Comparison of ENCODE assay signal across 9 mouse cellular contexts in the genomic region with DNA sequence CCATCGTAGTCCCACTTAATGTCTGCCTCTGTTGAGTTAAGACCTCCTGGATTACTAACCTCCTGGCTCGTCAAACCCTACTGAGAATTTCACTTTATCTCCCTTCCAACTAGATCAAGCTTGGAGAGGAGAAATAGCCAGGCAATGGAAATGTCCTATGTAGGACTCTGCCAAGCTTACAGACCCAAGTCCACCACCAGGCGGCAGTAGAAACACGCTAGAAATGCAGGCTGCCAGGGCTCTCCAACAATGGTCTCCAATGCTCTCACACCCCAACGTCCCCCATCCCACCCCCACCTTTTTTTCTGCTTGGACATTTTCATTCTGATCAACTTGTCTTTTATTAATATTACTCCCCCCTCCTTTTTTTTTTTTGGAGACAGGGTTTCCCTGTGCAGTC. TPM values are rescaled to one million over a fixed set of nuclear protein-coding genes. Genes with fewer than 3 reads are reported as not detected.
A peak's percentile ranks its signal among the peaks of the same experiment; 100 is the strongest.
DNase-seq lines count a peak whose midpoint lies in the region; ATAC-seq and TF ChIP-seq lines count a peak whose summit lies in the region.
"Had no signal": no experiment of that assay in that cellular context is flagged by ENCODE, and none has a peak within 500 bp of the region (broad histone marks: within the 10 kb centered on the region; RNA-seq: fewer than 3 reads in every experiment).

No protein-coding gene starts in this region.

- no peak overlapping the region for H3K27ac ChIP-seq in limb, embryonic 14.5 days (replicated peaks; ENCODE audit: low read depth, low read length)
- H3K27ac ChIP-seq in neural tube, embryonic 11.5 days (ENCODE audit: low read depth, low read length) = no peak overlapping the region

- H3K4me2 ChIP-seq in limb, embryonic 14.5 days (replicated peaks; ENCODE audit: low read depth, low read length, severe bottlenecking) = no peak overlapping the region
- no peak overlapping the region for H3K4me2 ChIP-seq in neural tube, embryonic 11.5 days (ENCODE audit: low read depth)

- intact Hi-C loops in gastrocnemius, postnatal 14 days (cut with DNase I; ENCODE audit: low total_unique reads) = no loop called here

- peak; percentile 88 to 89 for DNase-seq in B cell, adult 2 months
- DNase-seq in adrenal gland, adult (ENCODE audit: inconsistent age in 2 of 2, low spot score in 1 of 2) = peak; percentile 70 to 93
- DNase-seq in embryo, embryonic 10 days (ENCODE audit: low spot score) = peak; percentile 85
- peak; percentile 76 for DNase-seq in gastrocnemius, postnatal 14 days
- peak; percentile 46 to 83 for DNase-seq in kidney, adult 8-10 months
- DNase-seq in limb, embryonic 14.5 days (ENCODE audit: low spot score) = peak; percentile 74
- DNase-seq in neural tube, embryonic 11.5 days (ENCODE audit: low spot score) = peak; percentile 75
- DNase-seq in testis, postnatal 10 days (ENCODE audit: low spot score) = peak; percentile 90

- no peaks in the 10 kb centered on the region for H3K36me3 ChIP-seq in limb, embryonic 14.5 days (ENCODE audit: control insufficient read depth, insufficient read depth, low read length)
- H3K36me3 ChIP-seq in neural tube, embryonic 11.5 days (ENCODE audit: control insufficient read depth, insufficient read depth, low read length) = no peaks in the 10 kb centered on the region

- H3K4me1 ChIP-seq in limb, embryonic 14.5 days (ENCODE audit: control insufficient read depth, insufficient read depth, low read length) = no peaks in the 10 kb centered on the region
- no peaks in the 10 kb centered on the region for H3K4me1 ChIP-seq in neural tube, embryonic 11.5 days (ENCODE audit: control insufficient read depth, insufficient read depth, low read length)

- WGBS in limb, embryonic 14.5 days = 22% methylated on average over 5 of the region's 5 CpGs
- 23% methylated on average over 5 of the region's 5 CpGs for WGBS in neural tube, embryonic 11.5 days

- no peak for TF ChIP-seq POLR2A in limb, embryonic 14.5 days (IDR thresholded peaks at IDR 0.05; ENCODE audit: borderline replicate concordance, extremely low read depth, insufficient read depth, insufficient read length)

- no peak overlapping the region for H3K4me3 ChIP-seq in limb, embryonic 14.5 days (replicated peaks; ENCODE audit: low read length)
- no peak overlapping the region for H3K4me3 ChIP-seq in neural tube, embryonic 11.5 days (ENCODE audit: low read depth, low read length)
- H3K4me3 ChIP-seq: erythroblast, embryonic 14.5 days had no signal

- no peaks in the 10 kb centered on the region for H3K27me3 ChIP-seq in limb, embryonic 14.5 days (ENCODE audit: control insufficient read depth, insufficient read depth, low read length)
- no peaks in the 10 kb centered on the region for H3K27me3 ChIP-seq in neural tube, embryonic 11.5 days (ENCODE audit: control insufficient read depth, insufficient read depth, low read length)

- H3K9ac ChIP-seq in limb, embryonic 14.5 days (ENCODE audit: low read depth, low read length, severe bottlenecking) = no peak overlapping the region
- H3K9ac ChIP-seq in neural tube, embryonic 11.5 days (ENCODE audit: low read length) = no peak overlapping the region

- no peaks in the 10 kb centered on the region for H3K9me3 ChIP-seq in limb, embryonic 14.5 days (ENCODE audit: control insufficient read depth, low read length)
- no peaks in the 10 kb centered on the region for H3K9me3 ChIP-seq in neural tube, embryonic 11.5 days (ENCODE audit: control insufficient read depth, low read length)

- ATAC-seq in limb, embryonic 14.5 days (ENCODE audit: low FRiP score, low read depth) = no peak; the same call in 1 of the 2 replicates
- ATAC-seq in neural tube, embryonic 11.5 days (ENCODE audit: insufficient read depth, low FRiP score, low TSS enrichment) = 0 out of 2 replicates have a peak, but pooled peaks have one; percentile 60

RNA-seq across cellular contexts. Expression of a gene that starts 5.4 kb away (rescaled TPM):
- 10 to 100 TPM; 15.8 to 18.1 TPM for total RNA-seq in gastrocnemius, postnatal 14 days (2021)
- 190 and 210 TPM in 2 replicates for polyA plus RNA-seq in limb, embryonic 14.5 days (2012; rRNA removed)
- 43.3 and 50.9 TPM in 2 replicates for polyA plus RNA-seq in limb, embryonic 14.5 days (2014; fragmentation: Nextera tagmentation; extraction: Ambion mirVana)
- 50.0 and 54.7 TPM in 2 replicates for polyA plus RNA-seq in neural tube, embryonic 11.5 days (2014; fragmentation: Nextera tagmentation; extraction: Ambion mirVana)

RNA-seq across cellular contexts. Expression of a gene that starts 49.9 kb away (rescaled TPM):
- 1 to 10 TPM; 2.3 to 2.5 TPM for total RNA-seq in gastrocnemius, postnatal 14 days (2021)
- 5.6 and 7.2 TPM in 2 replicates for polyA plus RNA-seq in limb, embryonic 14.5 days (2012; rRNA removed)
- 11.2 and 12.2 TPM in 2 replicates for polyA plus RNA-seq in limb, embryonic 14.5 days (2014; fragmentation: Nextera tagmentation; extraction: Ambion mirVana)
- 6.6 and 7.0 TPM in 2 replicates for polyA plus RNA-seq in neural tube, embryonic 11.5 days (2014; fragmentation: Nextera tagmentation; extraction: Ambion mirVana)
- polyA plus RNA-seq: erythroblast, embryonic 14.5 days had no signal

RNA-seq across cellular contexts. Expression of a gene that starts 54.4 kb away (rescaled TPM):
- total RNA-seq in gastrocnemius, postnatal 14 days (2021) = 1 to 10 TPM in 1 of 2 experiments, under 1 TPM in 1; 0.86 to 1.1 TPM
- 28.4 and 34.6 TPM in 2 replicates for polyA plus RNA-seq in limb, embryonic 14.5 days (2012; rRNA removed)
- 60.8 and 71.0 TPM in 2 replicates for polyA plus RNA-seq in limb, embryonic 14.5 days (2014; fragmentation: Nextera tagmentation; extraction: Ambion mirVana)
- 129 and 130 TPM in 2 replicates for polyA plus RNA-seq in neural tube, embryonic 11.5 days (2014; fragmentation: Nextera tagmentation; extraction: Ambion mirVana)
